Mouse (Mus musculus) stomach, embryonic 15.5 days (tissue): Measurements from ENCODE around the gene Cldn10. TPM values are rescaled to one million over a fixed set of nuclear protein-coding genes. Genes with fewer than 3 reads are reported as not detected.

ENCODE experiments used
- ATAC-seq: fragments of 200-750 bp; cut with Nextera tagmentation; 2 replicates; pipeline ENCODE4 v1.8.0; 2017; ENCODE audit warnings: low read depth, moderate number of reproducible peaks, moderate TSS enrichment; ENCODE audit not compliant: insufficient read depth, low FRiP score
- H3K27ac ChIP-seq: fragments of 300-500 bp; sonication (generic); 2 replicates; pipeline ENCODE4 v1.5.1; 2015; ENCODE audit warnings: mild to moderate bottlenecking, inconsistent platforms
- H3K27me3 ChIP-seq: fragments of 300-500 bp; sonication (generic); replicated peaks from 2 replicates; pipeline ENCODE4 v1.6.1; 2015; ENCODE audit warnings: inconsistent platforms
- H3K36me3 ChIP-seq: fragments of 300-500 bp; sonication (generic); 2 replicates; pipeline ENCODE4 v1.6.1; 2015; ENCODE audit warnings: inconsistent platforms
- H3K4me1 ChIP-seq: fragments of 300-500 bp; sonication (generic); 2 replicates; pipeline ENCODE4 v1.6.1; 2015; ENCODE audit warnings: inconsistent platforms
- H3K4me2 ChIP-seq: fragments of 300-500 bp; sonication (generic); 2 replicates; pipeline ENCODE4 v1.6.1; 2015; ENCODE audit warnings: mild to moderate bottlenecking, inconsistent platforms
- H3K4me3 ChIP-seq: fragments of 300-500 bp; sonication (generic); replicated peaks from 2 replicates; pipeline ENCODE4 v1.5.1; 2015; ENCODE audit warnings: inconsistent platforms
- H3K9ac ChIP-seq: fragments of 300-500 bp; sonication (generic); 2 replicates; pipeline ENCODE4 v1.6.1; 2015; ENCODE audit warnings: inconsistent platforms
- H3K9me3 ChIP-seq: fragments of 300-500 bp; sonication (generic); 2 replicates; pipeline ENCODE4 v1.6.1; 2016; ENCODE audit warnings: inconsistent platforms
- WGBS: fragments of 180-500 bp; shearing (Covaris S2); methylation state at CpG from one replicate; pipeline ENCODE4 v1.1.7; 2015; 5-methylcytosine and 5-hydroxymethylcytosine counted together
- polyA plus RNA-seq: library from polyadenylated mRNA; unstranded; fragments of >200 nt; fragmentation: Nextera tagmentation; extraction: Ambion mirVana; gene quantifications from 2 replicates; pipeline ENCODE4 v1.2.1, GENCODE M21; 2015

Gene Cldn10
- polyA plus RNA-seq, 1 experiment from 2014 or later: 70.1 TPM

GRCm38 (mm10) chr14:118790217-118790616 lies 2.5 kb downstream of the Cldn10 start:
- Histone ChIP-seq H3K9ac (no peak overlapping the region), H3K27me3 (no peaks in the 10 kb centered on the region), H3K9me3 (no peaks in the 10 kb centered on the region), H3K36me3 (no peaks in the 10 kb centered on the region), H3K27ac (no peak overlapping the region), H3K4me2 (no peak overlapping the region), H3K4me3 (no peak overlapping the region), H3K4me1 (no peaks in the 10 kb centered on the region)
- 78% methylated on average over 4 of the region's 4 CpGs for WGBS
- ATAC-seq: no peak

DNA sequence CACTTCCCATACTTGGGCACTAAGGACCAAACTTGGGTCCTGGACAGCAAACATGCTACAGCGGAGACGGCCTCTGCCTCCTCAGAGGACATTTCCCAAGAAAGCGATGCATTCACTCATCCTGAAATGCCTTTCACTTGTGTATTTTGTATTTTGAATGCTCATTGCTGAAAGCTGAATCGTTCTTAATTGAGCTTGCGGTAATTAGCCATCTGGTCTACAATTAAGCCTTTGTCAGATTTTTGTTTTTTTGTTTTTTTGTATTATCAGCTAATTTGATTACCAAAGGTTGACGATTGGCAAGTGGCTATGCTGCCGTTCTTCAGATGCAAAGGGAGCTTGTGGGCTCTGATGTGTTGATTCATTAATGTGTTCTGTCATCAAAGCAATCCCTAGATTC lies 5.2 kb downstream of the Cldn10 start:
- Histone ChIP-seq H3K27me3 (no peaks in the 10 kb centered on the region), H3K27ac (no peak overlapping the region), H3K36me3 (no peaks in the 10 kb centered on the region), H3K4me3 (no peak overlapping the region), H3K9me3 (no peaks in the 10 kb centered on the region), H3K4me2 (no peak overlapping the region), H3K9ac (no peak overlapping the region), H3K4me1 (peaks cover 4% of the 10 kb centered on the region; the same call in 1 of the 2 replicates)
- ATAC-seq: no peak
- WGBS: 86% methylated on average over 7 of the region's 7 CpGs

DNA sequence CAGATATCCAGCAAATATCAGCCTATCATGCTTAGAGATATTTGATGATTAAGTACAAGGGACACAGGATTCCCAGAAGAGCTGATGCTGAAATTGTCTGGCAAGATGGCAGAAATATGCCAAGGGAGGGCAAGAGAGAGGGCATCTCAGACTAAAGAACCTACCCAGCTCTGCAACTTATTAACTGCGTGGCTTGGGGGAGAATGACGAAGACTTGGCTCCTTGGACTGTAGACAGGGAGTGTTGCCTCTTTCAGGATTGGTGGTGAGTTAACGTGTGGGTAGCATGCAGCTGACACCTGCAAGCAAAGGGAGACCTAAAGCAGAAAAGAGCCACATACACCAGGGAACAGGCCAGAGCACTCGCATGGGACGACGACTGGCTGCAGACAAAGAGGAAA lies 5.7 kb downstream of the Cldn10 start:
- no peak overlapping the region for H3K4me2 ChIP-seq
- no peak for ATAC-seq
- H3K9me3 ChIP-seq: no peaks in the 10 kb centered on the region
- no peak overlapping the region for H3K9ac ChIP-seq
- no peaks in the 10 kb centered on the region for H3K36me3 ChIP-seq
- H3K27me3 ChIP-seq: no peaks in the 10 kb centered on the region
- H3K4me3 ChIP-seq: no peak overlapping the region
- 90% methylated on average over 6 of the region's 6 CpGs for WGBS
- peaks cover 4% of the 10 kb centered on the region; the same call in 1 of the 2 replicates for H3K4me1 ChIP-seq
- no peak overlapping the region for H3K27ac ChIP-seq

DNA sequence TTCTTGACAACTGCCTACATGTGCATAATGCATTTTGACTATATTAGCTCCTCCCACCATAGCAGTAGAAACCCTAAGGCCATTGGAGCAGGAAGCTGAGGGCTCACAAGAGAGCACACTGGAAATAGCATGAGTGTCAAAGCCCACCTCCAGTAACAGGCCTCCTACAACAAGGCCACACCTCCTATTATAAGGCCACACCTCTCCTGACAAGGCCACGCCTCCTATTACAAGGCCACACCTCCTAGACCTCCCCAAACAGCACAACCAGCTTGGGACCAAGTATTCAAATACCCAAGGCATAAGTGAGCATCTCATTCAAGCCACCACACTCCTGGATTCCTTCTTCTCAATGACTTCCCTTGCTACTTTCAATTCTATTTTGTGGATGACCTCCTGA lies 6.5 kb downstream of the Cldn10 start:
- WGBS: 53% methylated on average over 1 of the region's 1 CpGs
- H3K27me3 ChIP-seq: no peaks in the 10 kb centered on the region

GRCm38 (mm10) chr14:118794893-118795292 lies 7.2 kb downstream of the Cldn10 start:
- Histone ChIP-seq H3K4me3 (no peak overlapping the region), H3K27me3 (no peaks in the 10 kb centered on the region), H3K4me2 (no peak overlapping the region), H3K4me1 (peaks cover 4% of the 10 kb centered on the region; the same call in 1 of the 2 replicates), H3K36me3 (no peaks in the 10 kb centered on the region), H3K9ac (no peak overlapping the region), H3K27ac (no peak overlapping the region), H3K9me3 (no peaks in the 10 kb centered on the region)
- WGBS: 81% methylated on average over 2 of the region's 2 CpGs
- no peak for ATAC-seq

More for the DNA sequence above, 6.5 kb downstream of the Cldn10 start:
- no peak for ATAC-seq
- Histone ChIP-seq H3K9me3 (no peaks in the 10 kb centered on the region), H3K9ac (no peak overlapping the region), H3K4me3 (no peak overlapping the region), H3K4me1 (peaks cover 4% of the 10 kb centered on the region; the same call in 1 of the 2 replicates), H3K27ac (no peak overlapping the region), H3K4me2 (no peak overlapping the region), H3K36me3 (no peaks in the 10 kb centered on the region)

- 40% methylated on average over 10 of the region's 10 CpGs for WGBS
Observed at GRCm38 (mm10) chr14:118795915-118796693, 8.4 kb downstream of the Cldn10 start.

DNA sequence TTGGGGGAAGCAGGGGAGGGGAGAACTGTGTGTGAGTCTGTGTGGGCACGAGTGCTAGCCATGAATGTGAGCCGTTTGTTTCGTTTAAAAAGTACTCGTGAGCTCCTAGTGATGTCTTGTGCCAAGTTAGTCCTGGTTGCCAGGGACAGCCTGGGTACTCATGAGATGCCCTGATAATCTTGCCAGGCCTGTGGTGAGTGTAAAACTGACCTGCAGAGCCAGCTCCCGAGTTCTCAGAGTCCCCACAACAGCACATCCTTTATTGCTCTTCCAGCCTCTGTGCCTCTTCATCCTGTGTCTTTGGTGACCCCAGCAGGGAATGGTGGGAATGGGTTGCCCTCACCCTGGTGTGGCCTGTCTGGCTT lies 9.0 kb downstream of the Cldn10 start:
- WGBS: 41% methylated on average over 5 of the region's 5 CpGs
- Histone ChIP-seq H3K9ac (no peak overlapping the region), H3K4me2 (no peak overlapping the region), H3K27me3 (no peaks in the 10 kb centered on the region), H3K4me1 (peaks cover 4% of the 10 kb centered on the region; the same call in 1 of the 2 replicates), H3K27ac (peak overlapping the region; percentile 40; the same call in 1 of the 2 replicates), H3K4me3 (no peak overlapping the region), H3K9me3 (no peaks in the 10 kb centered on the region), H3K36me3 (no peaks in the 10 kb centered on the region)
- no peak for ATAC-seq

More at GRCm38 (mm10) chr14:118795915-118796693, 8.4 kb downstream of the Cldn10 start:
- Histone ChIP-seq H3K36me3 (no peaks in the 10 kb centered on the region), H3K4me3 (no peak overlapping the region), H3K9me3 (no peaks in the 10 kb centered on the region), H3K27me3 (no peaks in the 10 kb centered on the region), H3K4me1 (peaks cover 4% of the 10 kb centered on the region; the same call in 1 of the 2 replicates), H3K4me2 (no peak overlapping the region), H3K9ac (no peak overlapping the region), H3K27ac (peak overlapping the region; percentile 40; the same call in 1 of the 2 replicates)
- peak; percentile 93 for ATAC-seq

DNA sequence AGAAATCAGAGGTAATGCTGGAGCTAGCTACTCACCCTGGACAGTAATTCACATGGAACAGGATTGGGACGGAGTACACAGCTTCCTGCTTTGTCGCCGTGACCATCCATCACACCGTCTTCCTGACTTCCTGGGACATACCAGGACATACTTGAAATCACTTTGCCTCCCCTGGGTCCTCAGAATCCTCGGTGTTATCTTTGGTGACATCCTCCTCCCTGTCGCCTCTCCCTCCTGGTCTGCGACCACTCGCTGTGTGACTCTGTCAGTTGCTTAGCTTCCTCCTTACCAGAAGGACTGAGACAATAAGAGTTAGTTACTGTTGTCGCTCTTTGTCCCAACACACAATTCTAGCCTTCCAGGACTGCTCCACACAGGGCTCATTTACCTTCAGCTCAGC lies 9.6 kb downstream of the Cldn10 start:
- ATAC-seq: no peak
- no peak overlapping the region for H3K9ac ChIP-seq
- H3K36me3 ChIP-seq: no peaks in the 10 kb centered on the region
- no peaks in the 10 kb centered on the region for H3K27me3 ChIP-seq
- 77% methylated on average over 9 of the region's 9 CpGs for WGBS
- H3K4me3 ChIP-seq: no peak overlapping the region
- H3K4me1 ChIP-seq: peaks cover 4% of the 10 kb centered on the region; the same call in 1 of the 2 replicates
- H3K4me2 ChIP-seq: no peak overlapping the region
- H3K27ac ChIP-seq: no peak overlapping the region
- H3K9me3 ChIP-seq: no peaks in the 10 kb centered on the region

GRCm38 (mm10) chr14:118799918-118800317 lies 12.2 kb downstream of the Cldn10 start:
- H3K27me3 ChIP-seq: no peaks in the 10 kb centered on the region
- H3K27ac ChIP-seq: no peak overlapping the region
- H3K9ac ChIP-seq: no peak overlapping the region
- H3K4me2 ChIP-seq: no peak overlapping the region
- no peak overlapping the region for H3K4me3 ChIP-seq
- no peaks in the 10 kb centered on the region for H3K9me3 ChIP-seq
- peaks cover 4% of the 10 kb centered on the region; the same call in 1 of the 2 replicates for H3K4me1 ChIP-seq
- 62% methylated on average over 9 of the region's 9 CpGs for WGBS
- no peaks in the 10 kb centered on the region for H3K36me3 ChIP-seq
- no peak for ATAC-seq

GRCm38 (mm10) chr14:118803936-118804335 lies 16.2 kb downstream of the Cldn10 start:
- no peak overlapping the region for H3K9ac ChIP-seq
- H3K4me2 ChIP-seq: no peak overlapping the region
- 37% methylated on average over 7 of the region's 7 CpGs for WGBS
- H3K27me3 ChIP-seq: no peaks in the 10 kb centered on the region
- no peak overlapping the region for H3K4me3 ChIP-seq
- no peaks in the 10 kb centered on the region for H3K36me3 ChIP-seq
- ATAC-seq: no peak
- H3K27ac ChIP-seq: no peak overlapping the region
- H3K4me1 ChIP-seq: no peaks in the 10 kb centered on the region
- H3K9me3 ChIP-seq: no peaks in the 10 kb centered on the region

DNA sequence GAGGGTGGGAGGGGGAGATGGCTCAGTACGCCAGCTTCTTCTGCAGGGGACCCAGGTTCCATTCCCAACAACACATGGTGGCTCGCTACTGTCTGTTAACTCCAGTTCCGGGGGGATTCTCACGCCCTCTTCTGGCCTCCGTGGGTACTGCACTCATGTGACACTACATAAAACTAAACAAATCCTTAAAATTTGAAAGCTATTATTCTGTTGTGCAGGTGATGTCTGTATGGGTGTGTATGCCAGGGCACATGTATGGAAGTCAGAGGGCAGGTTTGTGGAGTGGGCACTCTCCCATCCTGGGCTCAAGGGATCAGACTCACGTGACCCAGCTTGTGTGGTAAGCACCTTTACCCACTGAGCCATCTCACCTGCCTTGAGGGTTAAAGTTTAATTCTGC lies 16.6 kb downstream of the Cldn10 start:
- Histone ChIP-seq H3K9me3 (no peaks in the 10 kb centered on the region), H3K27ac (no peak overlapping the region), H3K4me3 (no peak overlapping the region), H3K36me3 (no peaks in the 10 kb centered on the region), H3K27me3 (no peaks in the 10 kb centered on the region), H3K9ac (no peak overlapping the region), H3K4me2 (no peak overlapping the region), H3K4me1 (no peaks in the 10 kb centered on the region)
- no peak for ATAC-seq
- WGBS: 33% methylated on average over 6 of the region's 6 CpGs

DNA sequence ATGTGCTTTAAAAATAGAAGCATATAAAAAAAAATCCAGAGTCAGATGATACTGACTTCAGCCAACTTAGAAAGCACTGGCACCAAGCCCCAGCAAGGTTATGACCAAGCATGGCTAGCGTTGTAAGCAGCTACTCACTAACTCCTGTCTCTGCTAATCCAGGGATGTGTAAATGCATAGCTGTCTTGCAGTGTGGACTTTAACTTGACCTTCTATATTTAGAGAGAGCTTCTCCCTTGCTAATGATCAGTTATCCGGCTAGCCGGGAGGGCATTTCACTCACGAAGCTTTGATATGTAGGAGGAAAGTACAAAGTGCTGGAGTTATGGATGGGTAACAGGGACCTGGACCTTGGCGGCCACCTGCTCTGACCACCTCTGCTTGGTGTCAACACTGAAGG lies 19.9 kb downstream of the Cldn10 start:
- ATAC-seq: no peak
- WGBS: 74% methylated on average over 5 of the region's 5 CpGs
- H3K27ac ChIP-seq: no peak overlapping the region

More for the DNA sequence above, 19.9 kb downstream of the Cldn10 start:
- H3K9ac ChIP-seq: no peak overlapping the region
- H3K36me3 ChIP-seq: no peaks in the 10 kb centered on the region
- H3K4me1 ChIP-seq: no peaks in the 10 kb centered on the region
- H3K9me3 ChIP-seq: no peaks in the 10 kb centered on the region
- H3K27me3 ChIP-seq: no peaks in the 10 kb centered on the region
- H3K4me2 ChIP-seq: no peak overlapping the region
- no peak overlapping the region for H3K4me3 ChIP-seq
